Mouse (Mus musculus) lung, postnatal 25 days (tissue): ENCODE measurements around the gene Olfr867.

Experiments
- DNase-seq: peaks from one replicate; pipeline ENCODE4 v3.0.0; 2022; ENCODE audit warnings: low spot score

Olfr867 gene

DNA sequence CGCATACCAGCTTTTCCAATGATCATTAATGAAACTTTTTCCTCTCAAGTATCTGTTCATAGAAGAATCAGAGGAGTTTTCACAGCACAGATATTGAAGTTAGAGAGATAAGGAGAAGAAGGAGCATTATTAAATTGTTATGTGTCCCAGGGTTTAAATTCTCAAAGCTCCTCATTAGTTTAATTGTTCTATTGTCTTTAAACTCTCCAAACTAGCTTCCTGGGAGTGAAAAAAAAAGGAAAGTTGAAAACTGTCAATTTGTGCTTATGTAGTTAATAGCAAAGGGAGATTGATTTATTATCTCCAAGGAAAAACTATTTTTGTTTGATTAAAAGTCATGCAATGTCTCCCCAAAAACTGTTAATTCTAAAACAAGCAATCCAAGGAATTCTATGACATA is at the start of gene Olfr867:
TSS of gene Olfr867 (minus strand) at position 101 of the 400 bp plus-strand sequence.
- DNase-seq: no peak

DNA sequence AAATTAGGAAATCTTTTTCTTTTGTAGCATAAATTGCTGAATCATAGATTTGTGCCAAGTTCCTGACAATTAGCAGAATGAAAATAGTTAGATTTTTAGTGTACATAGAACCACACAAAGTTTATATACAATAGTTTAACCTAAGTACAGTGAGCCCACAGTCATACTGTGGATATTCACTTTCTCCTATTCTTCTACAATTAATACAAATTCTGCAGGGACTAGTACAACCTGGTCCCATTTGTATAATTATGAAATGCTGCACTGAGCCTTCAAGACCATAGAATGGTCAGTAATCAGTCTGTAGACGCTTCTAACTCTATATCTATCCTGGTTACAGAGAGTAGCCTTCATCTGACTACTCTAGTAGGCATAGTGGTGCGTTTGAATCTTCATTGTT is 41.0 kb upstream of the Olfr867 start, which contains the start of gene Olfr868:
TSS of gene Olfr868 (plus strand) at position 301 of the 400 bp plus-strand sequence.
- DNase-seq: no peak

DNA sequence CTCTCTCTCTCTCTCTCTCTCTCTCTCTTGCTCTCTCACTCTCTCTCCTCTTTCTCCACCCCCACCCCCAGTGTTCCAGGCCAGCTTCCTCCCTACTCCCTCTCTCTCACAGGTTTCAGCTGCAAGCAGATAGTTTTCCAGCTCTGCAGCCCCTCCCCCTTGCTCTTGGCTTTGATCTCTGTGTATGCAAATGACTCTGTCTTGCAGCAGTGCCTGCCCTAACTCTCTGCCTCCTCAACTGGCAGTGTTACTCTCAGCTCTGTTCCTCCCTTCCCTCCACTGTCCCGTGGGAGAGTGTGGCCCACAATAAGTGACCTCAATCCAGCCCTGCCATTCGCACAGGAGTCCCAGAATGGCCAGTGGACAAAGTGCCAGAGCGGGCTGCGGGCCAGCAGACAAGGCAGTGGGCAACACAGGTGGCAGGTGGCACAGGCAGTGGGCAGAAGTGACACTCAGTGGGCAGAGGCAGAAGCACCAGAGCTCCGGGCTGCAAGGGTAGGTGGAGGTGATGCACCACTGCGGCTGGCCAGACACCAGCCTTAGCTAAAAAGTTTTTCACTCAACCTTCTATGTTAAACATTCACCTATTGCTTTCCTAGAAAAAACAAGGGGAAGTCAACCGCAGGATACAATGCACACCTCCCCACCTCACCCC is 16.3 kb upstream of the Olfr867 start:
- no peak for DNase-seq

DNA sequence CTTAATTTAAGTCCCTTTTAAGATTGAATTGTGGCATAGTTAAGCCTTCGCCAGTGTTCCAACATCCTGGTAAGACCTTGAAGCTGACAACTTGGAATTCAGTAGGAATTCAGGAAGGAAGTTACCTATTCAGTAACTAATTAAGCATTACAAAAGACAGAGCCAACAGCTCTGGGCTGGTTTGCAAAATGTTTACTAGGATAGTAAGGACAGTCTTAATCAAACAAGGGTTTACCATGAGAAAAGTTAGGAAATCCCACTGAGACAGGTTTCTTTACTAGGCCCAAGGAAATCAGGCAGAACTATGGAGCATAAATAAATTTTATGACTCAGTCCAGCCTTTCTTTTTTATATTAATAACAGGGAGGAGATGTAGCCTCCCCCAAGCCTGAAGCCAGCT is 13.9 kb upstream of the Olfr867 start:
- no peak for DNase-seq

DNA sequence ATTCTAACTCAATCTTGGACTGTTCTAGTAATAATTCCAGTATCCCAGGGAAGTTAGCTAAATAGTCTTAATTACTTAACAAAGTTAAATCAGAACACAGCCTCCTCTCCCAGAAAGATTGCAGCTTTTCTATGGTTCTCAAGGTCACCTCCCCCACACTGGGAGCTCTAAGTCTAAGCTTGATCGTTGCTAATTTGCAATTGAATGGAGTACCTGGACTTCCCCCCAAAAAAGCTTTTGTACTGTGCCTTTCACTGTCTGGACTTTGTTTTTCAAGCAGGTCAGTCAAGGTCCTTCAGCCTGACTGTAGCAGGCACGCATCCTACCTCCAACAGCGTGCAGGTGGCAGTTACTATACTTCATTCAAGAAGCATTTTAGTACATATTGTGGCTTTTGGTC is 12.9 kb upstream of the Olfr867 start:
- DNase-seq: no peak

DNA sequence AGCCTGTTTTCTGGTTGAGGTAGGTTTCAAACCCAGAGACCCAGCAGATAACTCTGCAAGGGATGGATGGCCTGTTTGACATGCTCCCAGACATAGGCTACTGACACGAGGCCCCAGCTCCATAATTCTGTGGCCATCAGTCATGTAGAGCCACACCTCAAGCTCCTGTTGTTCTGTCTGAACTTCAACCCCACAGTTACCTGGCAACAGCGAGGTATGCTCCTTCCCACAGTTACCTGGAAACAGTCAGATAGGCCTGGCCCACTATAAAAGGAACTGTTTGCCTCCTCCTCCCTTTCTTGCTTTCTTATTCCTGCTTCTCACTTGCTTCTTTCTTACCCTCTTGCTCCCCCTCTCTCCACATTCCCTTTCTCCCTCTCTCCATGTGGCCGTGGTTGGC is 9.4 kb downstream of the Olfr867 start:
- no peak for DNase-seq

DNA sequence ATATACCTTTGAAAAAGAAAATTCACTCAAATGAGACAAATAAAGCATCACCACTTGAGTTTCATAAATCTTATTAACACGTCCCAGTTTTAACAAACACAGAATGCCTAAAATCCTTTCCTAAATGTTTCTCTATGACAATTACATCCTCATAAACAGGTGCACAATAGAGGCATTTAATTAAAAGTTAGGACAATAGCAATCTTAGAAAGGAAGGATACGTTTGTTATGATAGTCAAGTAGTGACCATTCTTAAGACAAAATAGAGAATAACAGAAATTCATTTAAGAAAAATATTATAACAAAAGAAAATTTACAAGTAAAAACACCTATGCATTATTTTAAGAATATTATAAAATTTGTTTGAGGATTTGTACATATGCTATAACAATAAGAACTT is 29.4 kb downstream of the Olfr867 start, which contains the start of gene Olfr866:
TSS of gene Olfr866 (minus strand) at position 101 of the 400 bp plus-strand sequence.
- DNase-seq: no peak
